Comparison of ENCODE assay signal across 8 mouse cellular contexts in the genomic region with DNA sequence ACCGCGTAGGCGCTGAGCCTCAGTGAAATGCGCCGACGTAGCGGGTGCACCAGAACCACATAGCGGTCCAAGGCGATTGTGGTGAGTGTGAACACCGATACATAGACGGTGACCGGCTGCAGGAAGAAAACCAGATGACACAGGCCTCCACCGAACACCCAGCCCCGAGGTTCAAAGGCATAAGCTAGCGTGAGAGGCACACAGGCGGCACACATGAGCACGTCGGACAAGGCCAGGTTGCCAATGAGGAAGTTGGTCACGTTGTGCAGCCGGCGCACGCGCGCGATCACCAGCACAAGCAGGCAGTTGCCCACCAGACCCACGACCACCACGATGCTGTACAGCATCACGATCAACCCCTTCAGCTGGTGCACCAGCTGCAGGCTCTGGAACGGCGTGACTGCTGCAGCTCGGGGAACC. TPM values are rescaled to one million over a fixed set of nuclear protein-coding genes. Genes with fewer than 3 reads are reported as not detected.
DNase-seq lines count a peak whose midpoint lies in the region; ATAC-seq lines count a peak whose summit lies in the region.

No protein-coding gene starts in this region.

- H3K9ac ChIP-seq in heart, embryonic 14.5 days (ENCODE audit: low read length): no peak overlapping the region
- H3K9ac ChIP-seq in embryonic facial prominence, embryonic 11.5 days (replicated peaks; ENCODE audit: low read length): no peak overlapping the region
- no peak overlapping the region for H3K9ac ChIP-seq in intestine, embryonic 15.5 days
- peak overlapping the region; percentile 46; the same call in 1 of the 2 replicates for H3K9ac ChIP-seq in midbrain, embryonic 16.5 days (ENCODE audit: low read depth, low read length)

- H3K27ac ChIP-seq in heart, embryonic 14.5 days (replicated peaks in 1 of 2; ENCODE audit: control insufficient read depth in 1 of 2, insufficient read depth in 1 of 2, low read depth in 2 of 2, low read length in 2 of 2): no peak overlapping the region
- no peak overlapping the region for H3K27ac ChIP-seq in embryonic facial prominence, embryonic 11.5 days (replicated peaks; ENCODE audit: low read depth, low read length)
- H3K27ac ChIP-seq in intestine, embryonic 15.5 days: no peak overlapping the region
- H3K27ac ChIP-seq in midbrain, embryonic 16.5 days (ENCODE audit: low read length): no peak overlapping the region

- H3K4me1 ChIP-seq in heart, embryonic 14.5 days (ENCODE audit: control insufficient read depth in 2 of 2, insufficient read depth in 2 of 2, low read length in 2 of 2): peaks cover 4 to 12% of the 10 kb centered on the region in 2 experiments; a peak in 3 of 4 replicates
- H3K4me1 ChIP-seq in embryonic facial prominence, embryonic 11.5 days (ENCODE audit: control insufficient read depth, insufficient read depth, low read length): no peaks in the 10 kb centered on the region; the same call in 1 of the 2 replicates
- H3K4me1 ChIP-seq in intestine, embryonic 15.5 days (replicated peaks): peaks cover 11% of the 10 kb centered on the region
- H3K4me1 ChIP-seq in midbrain, embryonic 16.5 days (ENCODE audit: control insufficient read depth, insufficient read depth, low read length): peaks cover 28% of the 10 kb centered on the region

- peak overlapping the region; percentile 61 for H3K4me2 ChIP-seq in heart, embryonic 14.5 days (ENCODE audit: low read length)
- H3K4me2 ChIP-seq in embryonic facial prominence, embryonic 11.5 days (ENCODE audit: low read depth, low read length): peak overlapping the region; percentile 43; the same call in 1 of the 2 replicates
- H3K4me2 ChIP-seq in intestine, embryonic 15.5 days (replicated peaks): peak overlapping the region; percentile 55
- H3K4me2 ChIP-seq in midbrain, embryonic 16.5 days (ENCODE audit: low read length): peak overlapping the region; percentile 77

- no peaks in the 10 kb centered on the region for H3K36me3 ChIP-seq in heart, embryonic 14.5 days (ENCODE audit: control insufficient read depth, insufficient read depth, low read length)
- H3K36me3 ChIP-seq in embryonic facial prominence, embryonic 11.5 days (replicated peaks; ENCODE audit: control insufficient read depth, insufficient read depth, low read depth, low read length): no peaks in the 10 kb centered on the region
- no peaks in the 10 kb centered on the region for H3K36me3 ChIP-seq in intestine, embryonic 15.5 days
- H3K36me3 ChIP-seq in midbrain, embryonic 16.5 days (ENCODE audit: control insufficient read depth, insufficient read depth, low read length): no peaks in the 10 kb centered on the region

- intact Hi-C loops in heart, postnatal 36 days (cut with DNase I): loop anchor here (2.0 to 5.0 kb wide), 2 partner anchors 85 to 141 kb away; no protein-coding TSS in a partner anchor
- intact Hi-C loops in gastrocnemius, postnatal 14 days (cut with DNase I; ENCODE audit: low total_unique reads): loop anchor here (10.0 kb wide), 1 partner anchor 87 kb away; no protein-coding TSS in a partner anchor

- WGBS in heart, embryonic 14.5 days: 17% methylated on average over 31 of the region's 31 CpGs
- WGBS in embryonic facial prominence, embryonic 11.5 days: 13% methylated on average over 31 of the region's 31 CpGs
- 14% methylated on average over 31 of the region's 31 CpGs for WGBS in intestine, embryonic 15.5 days
- WGBS in midbrain, embryonic 16.5 days: 9% methylated on average over 31 of the region's 31 CpGs

- no peaks in the 10 kb centered on the region for H3K9me3 ChIP-seq in heart, embryonic 14.5 days (ENCODE audit: control insufficient read depth, low read length)
- no peaks in the 10 kb centered on the region for H3K9me3 ChIP-seq in embryonic facial prominence, embryonic 11.5 days (replicated peaks; ENCODE audit: control insufficient read depth, low read length)
- no peaks in the 10 kb centered on the region for H3K9me3 ChIP-seq in intestine, embryonic 15.5 days
- H3K9me3 ChIP-seq in midbrain, embryonic 16.5 days (replicated peaks; ENCODE audit: control insufficient read depth, low read length, poor library complexity, severe bottlenecking): no peaks in the 10 kb centered on the region

- peaks cover 41% of the 10 kb centered on the region for H3K27me3 ChIP-seq in heart, embryonic 14.5 days (ENCODE audit: control insufficient read depth, insufficient read depth, low read length)
- peaks cover 29% of the 10 kb centered on the region for H3K27me3 ChIP-seq in embryonic facial prominence, embryonic 11.5 days (ENCODE audit: control insufficient read depth, insufficient read depth, low read length)
- peaks cover 30% of the 10 kb centered on the region for H3K27me3 ChIP-seq in intestine, embryonic 15.5 days (replicated peaks)
- peaks cover 8% of the 10 kb centered on the region for H3K27me3 ChIP-seq in midbrain, embryonic 16.5 days (ENCODE audit: control insufficient read depth, insufficient read depth, low read depth, low read length)

- peak overlapping the region in 1 of 2 experiments; percentile 26; a peak in 3 of 4 replicates for H3K4me3 ChIP-seq in heart, embryonic 14.5 days (ENCODE audit: control insufficient read depth in 1 of 2, insufficient read depth in 1 of 2, low read depth in 1 of 2, low read length in 2 of 2)
- peak overlapping the region; percentile 11; the same call in 1 of the 2 replicates for H3K4me3 ChIP-seq in embryonic facial prominence, embryonic 11.5 days (ENCODE audit: low read depth, low read length)
- peak overlapping the region; percentile 28 for H3K4me3 ChIP-seq in intestine, embryonic 15.5 days (replicated peaks)
- peak overlapping the region; percentile 40 for H3K4me3 ChIP-seq in midbrain, embryonic 16.5 days (ENCODE audit: low read depth, low read length)

- no peak for ATAC-seq in heart, embryonic 14.5 days (ENCODE audit: insufficient number of reproducible peaks, insufficient read depth, low FRiP score, low read depth)
- ATAC-seq in embryonic facial prominence, embryonic 11.5 days (replicated peaks; ENCODE audit: insufficient number of reproducible peaks, low FRiP score, low TSS enrichment, low read depth): 0 out of 2 replicates have a peak, but pooled peaks have one; percentile 14
- peak; percentile 17; the same call in 1 of the 2 replicates for ATAC-seq in intestine, embryonic 15.5 days
- peak; percentile 54 for ATAC-seq in midbrain, embryonic 16.5 days
- no peak for ATAC-seq in inflammation-experienced regulatory T-cells, adult 6 months

- no peak for DNase-seq in heart, postnatal 36 days
- DNase-seq in embryonic facial prominence, embryonic 11.5 days (ENCODE audit: low spot score): no peak
- DNase-seq in gastrocnemius, postnatal 14 days: no peak
- no peak for DNase-seq in cerebellum, postnatal 10 days

RNA-seq across cellular contexts. Expression of a gene that starts 0.5 kb away (rescaled TPM):
- not detected in 2 replicates for polyA plus RNA-seq in heart, embryonic 14.5 days (2014; fragmentation: Nextera tagmentation; extraction: Ambion mirVana)
- total RNA-seq in heart, postnatal 36 days (2021): not detected
- not detected in 2 replicates for polyA plus RNA-seq in embryonic facial prominence, embryonic 11.5 days (2014; fragmentation: Nextera tagmentation; extraction: Ambion mirVana)
- not detected in 2 replicates for polyA plus RNA-seq in intestine, embryonic 15.5 days (2015; fragmentation: Nextera tagmentation; extraction: Ambion mirVana)
- polyA plus RNA-seq in midbrain, embryonic 16.5 days (2015; fragmentation: Nextera tagmentation; extraction: Ambion mirVana): 0.39 and 0.60 TPM in 2 replicates
- polyA plus RNA-seq in inflammation-experienced regulatory T-cells, adult 6 months (2017; shearing (Covaris generic)): not detected
- total RNA-seq in gastrocnemius, postnatal 14 days (2021): not detected

Comparison
In these comparisons a context has a peak if more than half of its experiments do, and no peak if none do; other contexts are left out.
1. ATAC-seq: peak in embryonic facial prominence, embryonic 11.5 days (single experiment), intestine, embryonic 15.5 days (single experiment) and midbrain, embryonic 16.5 days (single experiment); none in heart, embryonic 14.5 days (single experiment) and inflammation-experienced regulatory T-cells, adult 6 months (single experiment).
2. Peak in every context shown above with its lines, with median percentiles within 50 percentile points of each other: H3K4me2 ChIP-seq.